Mouse (Mus musculus) heart, postnatal 0 days (tissue): ENCODE measurements around the gene Klf3. TPM values are rescaled to one million over a fixed set of nuclear protein-coding genes. Genes with fewer than 3 reads are reported as not detected.
A peak's percentile ranks its signal among the peaks of the same experiment; 100 is the strongest.

ENCODE experiments used
- ATAC-seq: fragments of 200-750 bp; cut with Nextera tagmentation; 2 replicates; pipeline ENCODE4 v1.8.0; 2017; ENCODE audit warnings: low read depth, moderate number of reproducible peaks, moderate library complexity; ENCODE audit not compliant: insufficient read depth
- DNase-seq: peaks from one replicate; pipeline ENCODE4 v3.0.0-alpha.2; 2016; ENCODE audit warnings: low spot score
- H3K27ac ChIP-seq: fragments of 300-500 bp; sonication (generic); 2 replicates; pipeline ENCODE4 v1.5.1; 2014; ENCODE audit warnings: low read depth, mild to moderate bottlenecking
- H3K27me3 ChIP-seq: fragments of 300-500 bp; sonication (generic); 2 replicates; pipeline ENCODE4 v1.6.1; 2014; ENCODE audit warnings: low read length, mixed read lengths; ENCODE audit not compliant: control insufficient read depth, insufficient read depth
- H3K36me3 ChIP-seq: fragments of 300-500 bp; sonication (generic); replicated peaks from 2 replicates; pipeline ENCODE4 v1.6.1; 2014; ENCODE audit warnings: low read length, mixed read lengths; ENCODE audit not compliant: control insufficient read depth, insufficient read depth
- H3K4me1 ChIP-seq: fragments of 300-500 bp; sonication (generic); 2 replicates; pipeline ENCODE4 v1.6.1; 2014; ENCODE audit warnings: antibody characterized with exemption; ENCODE audit not compliant: control insufficient read depth, insufficient read depth
- H3K4me2 ChIP-seq: fragments of 300-500 bp; sonication (generic); 2 replicates; pipeline ENCODE4 v1.6.1; 2014; ENCODE audit warnings: low read depth, mild to moderate bottlenecking, low read length, moderate library complexity
- H3K4me3 ChIP-seq: fragments of 300-500 bp; sonication (generic); 2 replicates; pipeline ENCODE4 v1.5.1; 2014; ENCODE audit warnings: low read depth, low read length
- H3K9ac ChIP-seq: fragments of 300-500 bp; sonication (generic); replicated peaks from 2 replicates; pipeline ENCODE4 v1.6.1; 2014; ENCODE audit warnings: low read depth, low read length, mixed read lengths
- H3K9me3 ChIP-seq: fragments of 300-500 bp; sonication (generic); replicated peaks from 2 replicates; pipeline ENCODE4 v1.6.1; 2016; ENCODE audit warnings: low read length; ENCODE audit not compliant: control insufficient read depth
- CTCF ChIP-seq: IDR thresholded peaks from 2 replicates; pipeline ENCODE4 v1.5.1; 2016; ENCODE audit warnings: antibody characterized with exemption, control low read depth, low read depth
- EP300 ChIP-seq: IDR thresholded peaks from 2 replicates; pipeline ENCODE4 v1.6.1; 2016; ENCODE audit warnings: antibody characterized with exemption, low read depth
- WGBS: fragments of 180-500 bp; shearing (Covaris S2); extraction: QIAGEN DNeasy Blood & Tissue Kit; methylation state at CpG from one replicate; pipeline ENCODE4 v1.1.7; 2014; 5-methylcytosine and 5-hydroxymethylcytosine counted together
- polyA plus RNA-seq: library from polyadenylated mRNA; unstranded; fragments of >200 nt; fragmentation: Nextera tagmentation; extraction: Ambion mirVana; gene quantifications from 2 replicates; pipeline ENCODE4 v1.2.1, GENCODE M21; 2015
- total RNA-seq: library from RNA; depleted of rRNA; stranded (reverse); fragments of >200 nt; gene quantifications from 2 replicates; pipeline ENCODE4 v1.2.3, GENCODE M21; 2014; ENCODE audit warnings: low replicate concordance

Klf3 gene
- total and polyA plus RNA-seq, 2 experiments from 2014 or later = 26.5 to 33.5 TPM

GRCm38 (mm10) chr5:64835295-64835694 lies 32.1 kb downstream of the Klf3 start:
- Histone ChIP-seq H3K9ac (no peak overlapping the region), H3K4me3 (no peak overlapping the region), H3K27me3 (no peaks in the 10 kb centered on the region), H3K9me3 (peaks cover 8% of the 10 kb centered on the region; the same call in 1 of the 2 replicates), H3K4me1 (peaks cover 13% of the 10 kb centered on the region), H3K4me2 (no peak overlapping the region), H3K27ac (no peak overlapping the region), H3K36me3 (0 out of 2 replicates have a peak, but pooled peaks cover 11% of the 10 kb centered on the region)
- ATAC-seq (no peak), DNase-seq (no peak)
- WGBS = 87% methylated on average over 4 of the region's 4 CpGs
- TF ChIP-seq EP300 (no peak), CTCF (no peak)

- H3K27ac ChIP-seq = peak overlapping the region; percentile 63; the same call in 1 of the 2 replicates
- DNase-seq (no peak), ATAC-seq (no peak)
- 0 out of 2 replicates have a peak, but pooled peaks cover 11% of the 10 kb centered on the region for H3K9me3 ChIP-seq
- H3K36me3 ChIP-seq = no peaks in the 10 kb centered on the region
- H3K4me1 ChIP-seq = peaks cover 13% of the 10 kb centered on the region
- no peak overlapping the region for H3K9ac ChIP-seq
- H3K4me3 ChIP-seq = no peak overlapping the region
- TF ChIP-seq EP300 = no peak
- WGBS = 38% methylated on average over 6 of the region's 6 CpGs
- H3K4me2 ChIP-seq = no peak overlapping the region
- no peaks in the 10 kb centered on the region for H3K27me3 ChIP-seq
These were observed 35.9 kb downstream of the Klf3 start for GRCm38 (mm10) chr5:64839016-64839599.

GRCm38 (mm10) chr5:64840087-64840486 lies 36.9 kb downstream of the Klf3 start:
- peak; percentile 96 for ATAC-seq

GRCm38 (mm10) chr5:64844622-64845021 lies 41.4 kb downstream of the Klf3 start:
- WGBS = 80% methylated on average over 3 of the region's 3 CpGs
- no peak for ATAC-seq

More at GRCm38 (mm10) chr5:64840087-64840486, 36.9 kb downstream of the Klf3 start:
- TF ChIP-seq CTCF (no peak), EP300 (no peak)
- peak overlapping the region; percentile 19; the same call in 1 of the 2 replicates for H3K4me2 ChIP-seq
- no peaks in the 10 kb centered on the region for H3K36me3 ChIP-seq
- peaks cover 13% of the 10 kb centered on the region for H3K4me1 ChIP-seq
- no peak overlapping the region for H3K4me3 ChIP-seq
- no peaks in the 10 kb centered on the region for H3K27me3 ChIP-seq
- H3K27ac ChIP-seq = peak overlapping the region; percentile 63
- H3K9ac ChIP-seq = no peak overlapping the region
- WGBS = 14% methylated on average over 1 of the region's 1 CpGs
- peak; percentile 86 for DNase-seq
- H3K9me3 ChIP-seq = 0 out of 2 replicates have a peak, but pooled peaks cover 16% of the 10 kb centered on the region

GRCm38 (mm10) chr5:64847305-64847704 lies 44.1 kb downstream of the Klf3 start:
- H3K27ac ChIP-seq = no peak overlapping the region
- 48% methylated on average over 2 of the region's 2 CpGs for WGBS
- H3K4me1 ChIP-seq = no peaks in the 10 kb centered on the region
- no peak for TF ChIP-seq CTCF
- no peak for TF ChIP-seq EP300
- 0 out of 2 replicates have a peak, but pooled peaks cover 12% of the 10 kb centered on the region for H3K9me3 ChIP-seq
- no peak overlapping the region for H3K4me2 ChIP-seq
- no peaks in the 10 kb centered on the region for H3K27me3 ChIP-seq
- ATAC-seq (no peak), DNase-seq (no peak)
- H3K4me3 ChIP-seq = no peak overlapping the region
- no peak overlapping the region for H3K9ac ChIP-seq
- H3K36me3 ChIP-seq = no peaks in the 10 kb centered on the region

More at GRCm38 (mm10) chr5:64844622-64845021, 41.4 kb downstream of the Klf3 start:
- H3K9me3 ChIP-seq = 0 out of 2 replicates have a peak, but pooled peaks cover 12% of the 10 kb centered on the region
- TF ChIP-seq EP300 = no peak
- no peak for TF ChIP-seq CTCF
- no peak for DNase-seq
- no peak overlapping the region for H3K4me3 ChIP-seq
- H3K27ac ChIP-seq = no peak overlapping the region
- no peaks in the 10 kb centered on the region for H3K36me3 ChIP-seq
- no peak overlapping the region for H3K4me2 ChIP-seq
- no peak overlapping the region for H3K9ac ChIP-seq
- H3K4me1 ChIP-seq = peaks cover 7% of the 10 kb centered on the region
- H3K27me3 ChIP-seq = no peaks in the 10 kb centered on the region
